Mouse (Mus musculus) kidney, embryonic 16.5 days (tissue): Measurements from ENCODE around the gene Slf2. TPM values are rescaled to one million over a fixed set of nuclear protein-coding genes. Genes with fewer than 3 reads are reported as not detected.

Experiments
- ATAC-seq: fragments of 200-750 bp; cut with Nextera tagmentation; 2 replicates; pipeline ENCODE4 v1.8.0; 2017; ENCODE audit warnings: moderate TSS enrichment; ENCODE audit not compliant: low FRiP score, low TSS enrichment
- H3K27ac ChIP-seq: fragments of 300-500 bp; sonication (generic); 2 replicates; pipeline ENCODE4 v1.5.1; 2014; ENCODE audit warnings: low read length
- H3K27me3 ChIP-seq: fragments of 300-500 bp; sonication (generic); 2 replicates; pipeline ENCODE4 v1.6.1; 2014; ENCODE audit warnings: low read length, control low read depth, mixed read lengths; ENCODE audit not compliant: insufficient read depth
- H3K36me3 ChIP-seq: fragments of 300-500 bp; sonication (generic); 2 replicates; pipeline ENCODE4 v1.6.1; 2014; ENCODE audit warnings: low read length, control low read depth, mixed read lengths; ENCODE audit not compliant: insufficient read depth
- H3K4me1 ChIP-seq: fragments of 300-500 bp; sonication (generic); 2 replicates; pipeline ENCODE4 v1.6.1; 2014; ENCODE audit warnings: low read length, control low read depth, mixed read lengths; ENCODE audit not compliant: insufficient read depth
- H3K4me2 ChIP-seq: fragments of 300-500 bp; sonication (generic); replicated peaks from 2 replicates; pipeline ENCODE4 v1.6.1; 2014; ENCODE audit warnings: low read depth, low read length
- H3K4me3 ChIP-seq: fragments of 300-500 bp; sonication (generic); 2 replicates; pipeline ENCODE4 v1.5.1; 2014; ENCODE audit warnings: mild to moderate bottlenecking, low read length
- H3K9ac ChIP-seq: fragments of 300-500 bp; sonication (generic); replicated peaks from 2 replicates; pipeline ENCODE4 v1.6.1; 2014; ENCODE audit warnings: low read length
- H3K9me3 ChIP-seq: fragments of 300-500 bp; sonication (generic); 2 replicates; pipeline ENCODE4 v1.6.1; 2016; ENCODE audit warnings: low read length, control low read depth
- WGBS: fragments of 180-500 bp; shearing (Covaris S2); extraction: QIAGEN DNeasy Blood & Tissue Kit; methylation state at CpG from one replicate; pipeline ENCODE4 v1.1.7; 2014; 5-methylcytosine and 5-hydroxymethylcytosine counted together
- polyA plus RNA-seq: library from polyadenylated mRNA; unstranded; fragments of >200 nt; fragmentation: Nextera tagmentation; extraction: Ambion mirVana; gene quantifications from 2 replicates; pipeline ENCODE4 v1.2.1, GENCODE M21; 2015

Gene Slf2
- polyA plus RNA-seq, 1 experiment from 2014 or later = 38.7 TPM

- H3K9me3 ChIP-seq = no peaks in the 10 kb centered on the region
- no peaks in the 10 kb centered on the region for H3K27me3 ChIP-seq
- H3K4me1 ChIP-seq = peaks cover 26% of the 10 kb centered on the region
- no peak overlapping the region for H3K4me2 ChIP-seq
- no peak overlapping the region for H3K9ac ChIP-seq
- H3K36me3 ChIP-seq = peaks cover 20% of the 10 kb centered on the region
- no peak overlapping the region for H3K4me3 ChIP-seq
- H3K27ac ChIP-seq = no peak overlapping the region
- ATAC-seq = peak; percentile 43; the same call in 1 of the 2 replicates
- WGBS = 20% methylated on average over 4 of the region's 4 CpGs
Observed at GRCm38 (mm10) chr19:45031780-45032179, 100.8 kb downstream of the Slf2 start.

Other genes starting within 250 kb of the Slf2 start
- 23.8 and 33.2 TPM in 2 replicates for gene Pax2, start 175.1 kb upstream of the Slf2 start, polyA plus RNA-seq
- gene Sema4g, start 58.0 kb downstream of the Slf2 start, polyA plus RNA-seq = 6.5 and 7.0 TPM in 2 replicates
- 28.4 and 31.5 TPM in 2 replicates for gene Twnk, start 74.5 kb downstream of the Slf2 start, polyA plus RNA-seq
- 69.5 and 72.8 TPM in 2 replicates for gene Mrpl43, start 75.3 kb downstream of the Slf2 start, polyA plus RNA-seq
- gene Lzts2, start 83.3 kb downstream of the Slf2 start, polyA plus RNA-seq = 57.5 and 59.2 TPM in 2 replicates
- 0.82 and 0.89 TPM in 2 replicates for gene Pdzd7, start 114.6 kb downstream of the Slf2 start, polyA plus RNA-seq
- gene Sfxn3, start 116.4 kb downstream of the Slf2 start, polyA plus RNA-seq = 25.6 and 27.4 TPM in 2 replicates
- 14.6 and 18.4 TPM in 2 replicates for gene Kazald1, start 144.1 kb downstream of the Slf2 start, polyA plus RNA-seq
- gene Tlx1, start 219.5 kb downstream of the Slf2 start, polyA plus RNA-seq = not detected in 2 replicates